Mouse (Mus musculus) hindbrain, embryonic 10.5 days (tissue): Measurements from ENCODE around the gene Nmur1. TPM values are rescaled to one million over a fixed set of nuclear protein-coding genes. Genes with fewer than 3 reads are reported as not detected.

Experiments
- DNase-seq: peaks from one replicate; pipeline ENCODE4 v3.0.0-alpha.2; 2017; ENCODE audit warnings: low spot score
- H3K27ac ChIP-seq: fragments of 300-500 bp; sonication (generic); 2 replicates; pipeline ENCODE4 v1.5.1; 2016; ENCODE audit warnings: mild to moderate bottlenecking, moderate library complexity
- H3K27me3 ChIP-seq: fragments of 300-500 bp; sonication (generic); 2 replicates; pipeline ENCODE4 v1.6.1; 2016; ENCODE audit warnings: mild to moderate bottlenecking; ENCODE audit not compliant: poor library complexity, insufficient read depth, severe bottlenecking
- H3K36me3 ChIP-seq: fragments of 300-500 bp; sonication (generic); 2 replicates; pipeline ENCODE4 v1.6.1; 2016; ENCODE audit warnings: mild to moderate bottlenecking, moderate library complexity
- H3K4me1 ChIP-seq: fragments of 300-500 bp; sonication (generic); replicated peaks from 2 replicates; pipeline ENCODE4 v1.6.1; 2016; ENCODE audit warnings: mild to moderate bottlenecking
- H3K4me3 ChIP-seq: fragments of 300-500 bp; sonication (generic); 2 replicates; pipeline ENCODE4 v1.5.1; 2016; ENCODE audit warnings: mild to moderate bottlenecking, moderate library complexity
- H3K9me3 ChIP-seq: fragments of 300-500 bp; sonication (generic); 2 replicates; pipeline ENCODE4 v1.6.1; 2016; ENCODE audit warnings: mild to moderate bottlenecking, moderate library complexity
- WGBS: fragments of 180-500 bp; shearing (Covaris S2); methylation state at CpG from one replicate; pipeline ENCODE4 v1.1.7; 2016; 5-methylcytosine and 5-hydroxymethylcytosine counted together
- polyA plus RNA-seq: library from polyadenylated mRNA; unstranded; fragments of >200 nt; fragmentation: Nextera tagmentation; extraction: Ambion mirVana; gene quantifications from 2 replicates; pipeline ENCODE4 v1.2.1, GENCODE M21; 2016

Nmur1 gene
- polyA plus RNA-seq, 1 experiment from 2014 or later, result 0.12 TPM

DNA sequence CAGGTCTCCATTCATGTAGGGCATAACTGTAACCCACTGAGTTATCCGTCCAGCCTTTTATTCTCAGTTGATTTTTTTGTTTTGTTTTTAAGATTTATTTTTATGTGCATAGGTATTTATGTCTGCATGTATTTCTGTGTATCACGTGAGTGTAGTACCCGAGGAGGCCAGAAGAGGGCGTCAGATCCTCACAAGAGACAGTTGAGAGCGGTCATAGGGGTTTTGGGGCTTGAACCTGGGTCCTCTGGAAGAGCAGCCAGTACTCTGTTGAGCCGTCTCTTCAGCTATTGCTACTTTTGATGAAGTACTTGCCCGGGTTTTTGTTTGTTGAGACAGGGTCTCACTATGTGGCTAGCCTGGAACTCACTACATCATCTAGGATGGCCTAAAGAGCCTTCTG lies 30.1 kb downstream of the Nmur1 start:
- no peak overlapping the region for H3K27ac ChIP-seq
- DNase-seq, result no peak

DNA sequence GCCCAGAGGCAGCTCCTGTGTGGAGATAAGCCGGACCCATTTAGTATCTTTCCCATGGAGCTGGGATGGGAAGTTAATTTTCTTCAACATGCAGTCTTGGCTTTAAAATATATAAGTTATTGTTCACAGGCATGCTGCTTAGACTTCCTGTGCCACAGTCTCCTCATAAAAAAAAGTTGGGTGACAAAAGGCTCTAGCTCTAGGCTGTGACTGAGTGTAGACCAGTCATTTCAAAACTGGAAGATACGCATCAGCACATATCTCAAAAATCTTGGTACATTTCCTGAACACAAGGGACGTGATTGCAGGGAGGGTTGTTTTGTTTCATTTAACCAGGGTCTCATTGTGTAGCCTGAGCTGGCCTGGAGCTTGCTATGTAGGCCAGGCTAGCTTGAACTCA lies 31.8 kb downstream of the Nmur1 start:
- H3K9me3 ChIP-seq, result no peaks in the 10 kb centered on the region
- no peak overlapping the region for H3K4me3 ChIP-seq
- WGBS, result 94% methylated on average over 3 of the region's 3 CpGs
- H3K27me3 ChIP-seq, result no peaks in the 10 kb centered on the region
- no peak overlapping the region for H3K27ac ChIP-seq
- no peak for DNase-seq
- peaks cover 9% of the 10 kb centered on the region; the same call in 1 of the 2 replicates for H3K4me1 ChIP-seq
- H3K36me3 ChIP-seq, result no peaks in the 10 kb centered on the region

More for the DNA sequence above, 30.1 kb downstream of the Nmur1 start:
- Histone ChIP-seq H3K9me3 (no peaks in the 10 kb centered on the region), H3K36me3 (no peaks in the 10 kb centered on the region), H3K4me1 (peaks cover 9% of the 10 kb centered on the region; the same call in 1 of the 2 replicates), H3K4me3 (no peak overlapping the region), H3K27me3 (no peaks in the 10 kb centered on the region)
- 73% methylated on average over 7 of the region's 7 CpGs for WGBS

DNA sequence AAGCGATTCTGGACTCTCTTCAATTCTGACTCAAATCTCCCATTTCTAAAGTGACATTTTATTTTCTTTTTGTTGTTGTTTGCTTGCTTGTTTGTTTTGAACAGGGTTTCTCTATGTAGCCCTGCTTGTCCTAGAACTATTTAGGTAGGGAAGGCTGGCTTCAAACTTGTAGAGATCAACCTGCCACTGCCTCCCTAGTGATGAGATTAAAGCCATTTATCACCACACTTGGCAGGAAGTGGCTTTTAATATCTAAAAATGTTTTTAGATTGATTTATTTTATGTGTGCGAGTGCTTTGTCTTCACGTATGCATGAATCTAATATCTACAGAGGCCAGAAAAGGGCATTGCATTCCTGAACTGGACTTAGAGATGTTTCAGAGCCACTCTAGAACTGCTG lies 32.8 kb downstream of the Nmur1 start:
- DNase-seq, result no peak

DNA sequence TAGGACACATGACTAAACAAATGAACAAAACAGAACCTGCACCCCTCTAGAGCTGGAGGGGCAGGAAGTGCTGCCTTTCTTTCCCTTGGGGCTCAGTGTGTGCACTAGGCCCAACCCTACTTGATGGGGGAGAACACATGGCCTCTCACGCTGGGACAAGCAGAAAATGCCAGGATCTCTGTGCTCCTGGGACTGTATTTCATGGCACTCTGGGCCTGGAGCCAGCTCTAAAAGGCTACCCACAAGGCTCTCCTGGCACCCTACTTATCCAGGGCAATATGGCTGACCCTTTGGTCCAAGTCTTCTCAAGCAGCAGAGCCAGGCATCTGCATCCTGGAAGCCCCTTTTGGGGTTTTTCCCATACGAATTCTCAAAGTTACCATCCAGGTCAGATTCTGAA lies 34.6 kb downstream of the Nmur1 start:
- H3K27ac ChIP-seq, result no peak overlapping the region
- no peaks in the 10 kb centered on the region; the same call in 1 of the 2 replicates for H3K4me1 ChIP-seq
- 69% methylated on average over 2 of the region's 2 CpGs for WGBS
- H3K9me3 ChIP-seq, result no peaks in the 10 kb centered on the region
- no peak overlapping the region for H3K4me3 ChIP-seq
- H3K36me3 ChIP-seq, result no peaks in the 10 kb centered on the region
- no peaks in the 10 kb centered on the region; the same call in 1 of the 2 replicates for H3K27me3 ChIP-seq
- DNase-seq, result no peak

More for the DNA sequence above, 32.8 kb downstream of the Nmur1 start:
- no peaks in the 10 kb centered on the region for H3K9me3 ChIP-seq
- H3K36me3 ChIP-seq, result no peaks in the 10 kb centered on the region
- no peaks in the 10 kb centered on the region for H3K27me3 ChIP-seq
- H3K4me3 ChIP-seq, result no peak overlapping the region
- peaks cover 9% of the 10 kb centered on the region; the same call in 1 of the 2 replicates for H3K4me1 ChIP-seq
- H3K27ac ChIP-seq, result no peak overlapping the region
- WGBS, result 90% methylated on average over 3 of the region's 3 CpGs

DNA sequence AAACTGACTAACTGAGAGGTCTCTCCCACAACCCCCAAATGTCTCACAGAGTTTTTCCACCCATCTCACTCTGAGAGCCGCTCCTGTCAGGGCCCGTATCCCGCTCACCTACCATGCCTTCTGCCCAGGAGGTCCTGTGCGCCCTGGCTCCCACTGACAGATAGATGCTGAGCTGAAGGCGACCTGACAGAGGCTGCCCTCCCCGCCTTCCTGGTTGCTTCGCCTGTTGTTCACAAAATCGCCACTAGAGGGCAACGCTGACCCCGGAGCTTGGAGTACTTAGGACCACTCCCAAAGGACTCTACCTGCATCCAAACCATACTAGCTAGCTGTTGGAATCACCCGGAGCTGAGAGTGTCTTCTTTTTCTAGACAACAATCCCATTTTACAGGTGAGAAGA lies 36.8 kb downstream of the Nmur1 start:
- no peak overlapping the region for H3K4me3 ChIP-seq
- H3K27me3 ChIP-seq, result no peaks in the 10 kb centered on the region; the same call in 1 of the 2 replicates
- H3K36me3 ChIP-seq, result no peaks in the 10 kb centered on the region
- WGBS, result 6% methylated on average over 11 of the region's 11 CpGs
- H3K27ac ChIP-seq, result no peak overlapping the region
- no peaks in the 10 kb centered on the region; the same call in 1 of the 2 replicates for H3K4me1 ChIP-seq
- peak; percentile 80 for DNase-seq
- H3K9me3 ChIP-seq, result no peaks in the 10 kb centered on the region

DNA sequence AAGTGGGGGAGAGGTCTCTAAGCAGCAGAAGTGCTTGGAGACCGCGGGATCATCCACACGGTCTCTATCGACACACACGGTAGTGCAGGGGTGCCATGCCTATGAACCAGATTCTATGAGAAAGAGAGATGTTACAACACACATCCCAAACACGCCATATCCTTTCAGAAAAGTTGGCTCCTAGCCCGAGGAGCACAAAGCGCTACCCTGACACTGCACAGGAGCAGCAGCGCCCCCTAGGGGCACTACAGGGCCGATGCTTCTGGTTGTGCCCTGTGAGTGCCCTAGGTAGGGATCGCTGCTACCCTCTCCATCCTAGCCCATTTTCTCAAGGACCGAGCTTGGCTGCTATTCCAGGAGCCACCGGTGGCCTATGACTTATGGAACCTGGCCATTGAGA lies 45.0 kb downstream of the Nmur1 start:
- peak overlapping the region; percentile 54; the same call in 1 of the 2 replicates for H3K27ac ChIP-seq
- no peaks in the 10 kb centered on the region for H3K9me3 ChIP-seq
- WGBS, result 36% methylated on average over 13 of the region's 13 CpGs
- no peaks in the 10 kb centered on the region for H3K27me3 ChIP-seq
- no peaks in the 10 kb centered on the region for H3K36me3 ChIP-seq
- DNase-seq, result peak; percentile 54
- H3K4me3 ChIP-seq, result peak overlapping the region; percentile 20; the same call in 1 of the 2 replicates
- H3K4me1 ChIP-seq, result peaks cover 15% of the 10 kb centered on the region; the same call in 1 of the 2 replicates

DNA sequence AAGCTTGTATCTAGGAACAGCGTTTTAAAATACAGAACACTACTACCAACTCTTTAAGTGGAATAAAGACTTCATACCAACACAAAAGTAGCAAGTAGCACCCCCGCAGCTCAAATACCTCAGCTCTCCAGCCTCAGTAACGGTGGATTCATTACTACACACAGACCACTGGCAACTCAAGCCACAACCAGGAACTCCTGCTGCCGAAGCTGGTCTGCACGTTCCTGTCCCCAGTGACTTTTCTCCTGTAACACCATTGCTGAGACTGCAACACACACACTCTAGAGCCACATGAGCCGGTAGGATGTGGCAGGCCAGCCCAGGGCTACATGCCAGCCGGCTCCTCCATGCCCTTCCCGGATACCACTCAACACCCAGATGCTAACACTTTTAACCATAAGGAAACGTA lies 46.9 kb downstream of the Nmur1 start:
- Histone ChIP-seq H3K4me1 (peaks cover 15% of the 10 kb centered on the region; the same call in 1 of the 2 replicates), H3K27ac (no peak overlapping the region)
- 82% methylated on average over 9 of the region's 9 CpGs for WGBS

DNA sequence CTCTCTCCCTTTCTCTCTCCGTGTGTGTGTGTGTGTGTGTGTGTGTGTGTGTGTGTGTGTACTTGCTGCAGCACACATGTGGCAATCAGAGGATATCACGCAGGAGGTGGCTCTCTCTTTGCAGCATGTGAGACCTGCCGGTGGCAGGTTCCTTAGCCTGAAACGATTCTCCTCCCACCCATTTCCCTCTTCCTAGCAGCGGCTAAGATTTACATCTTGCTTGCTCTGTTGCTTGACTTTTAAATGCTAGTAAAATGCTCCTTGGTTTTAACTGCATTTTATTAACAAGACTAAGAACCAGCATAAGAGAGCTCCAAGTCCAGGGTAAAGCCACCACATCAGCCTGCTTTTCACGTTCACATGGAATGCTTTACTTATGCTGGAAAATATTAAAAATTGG lies 47.4 kb downstream of the Nmur1 start:
- Histone ChIP-seq H3K4me1 (peaks cover 15% of the 10 kb centered on the region; the same call in 1 of the 2 replicates), H3K36me3 (no peaks in the 10 kb centered on the region), H3K27ac (no peak overlapping the region), H3K27me3 (no peaks in the 10 kb centered on the region), H3K9me3 (no peaks in the 10 kb centered on the region), H3K4me3 (no peak overlapping the region)
- WGBS, result 79% methylated on average over 6 of the region's 6 CpGs
- DNase-seq, result no peak

More for the DNA sequence above, 46.9 kb downstream of the Nmur1 start:
- no peak overlapping the region for H3K4me3 ChIP-seq
- DNase-seq, result no peak
- no peaks in the 10 kb centered on the region for H3K9me3 ChIP-seq
- H3K36me3 ChIP-seq, result no peaks in the 10 kb centered on the region
- no peaks in the 10 kb centered on the region for H3K27me3 ChIP-seq

DNA sequence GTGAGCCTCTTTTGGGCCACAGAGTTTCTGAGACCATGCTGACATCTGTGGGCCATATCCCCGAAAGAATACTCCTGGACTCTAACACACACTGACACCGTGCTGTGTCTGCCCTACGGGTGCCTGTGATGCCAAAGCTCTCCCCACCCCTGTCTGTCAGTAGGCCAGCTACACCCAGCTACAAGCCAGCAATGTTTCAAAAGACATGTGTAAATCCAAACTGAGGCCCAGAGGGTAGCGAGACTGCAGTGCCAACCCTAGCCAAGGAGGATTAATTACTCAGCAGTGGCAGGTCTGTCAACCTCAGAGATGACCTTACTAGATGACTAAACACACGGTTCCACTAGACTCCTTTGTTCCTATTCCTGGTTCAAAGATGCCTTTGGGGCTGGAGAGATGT lies 49.7 kb downstream of the Nmur1 start:
- H3K27me3 ChIP-seq, result no peaks in the 10 kb centered on the region
- no peak overlapping the region for H3K4me3 ChIP-seq
- H3K36me3 ChIP-seq, result no peaks in the 10 kb centered on the region
- no peak overlapping the region for H3K27ac ChIP-seq
- no peak for DNase-seq
- WGBS, result 90% methylated on average over 5 of the region's 5 CpGs
- no peaks in the 10 kb centered on the region for H3K9me3 ChIP-seq
- H3K4me1 ChIP-seq, result peaks cover 15% of the 10 kb centered on the region; the same call in 1 of the 2 replicates

DNA sequence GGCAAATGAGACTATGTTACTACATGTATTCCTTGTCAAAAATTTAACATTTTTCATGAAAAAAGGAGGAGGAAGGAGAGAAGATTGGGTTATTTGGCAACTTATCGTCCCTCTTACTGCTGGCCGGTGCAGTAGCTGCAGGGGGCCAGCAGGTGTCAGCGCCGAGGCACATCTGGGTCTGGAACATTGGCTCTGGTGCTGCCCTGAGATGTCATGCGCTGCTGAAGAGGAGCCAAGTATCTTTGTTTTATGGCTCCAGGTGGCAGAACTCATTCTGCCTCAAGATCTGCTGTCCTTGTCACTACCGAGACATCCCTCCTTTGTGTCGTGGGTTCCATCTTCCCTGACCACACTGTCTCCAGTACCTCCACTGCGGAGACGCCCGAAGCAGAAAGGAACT lies 54.0 kb downstream of the Nmur1 start:
- H3K4me3 ChIP-seq, result no peak overlapping the region
- H3K9me3 ChIP-seq, result no peaks in the 10 kb centered on the region
- H3K27ac ChIP-seq, result no peak overlapping the region
- no peaks in the 10 kb centered on the region for H3K27me3 ChIP-seq
- H3K4me1 ChIP-seq, result no peaks in the 10 kb centered on the region
- DNase-seq, result peak; percentile 46
- H3K36me3 ChIP-seq, result no peaks in the 10 kb centered on the region
- WGBS, result 58% methylated on average over 10 of the region's 10 CpGs

DNA sequence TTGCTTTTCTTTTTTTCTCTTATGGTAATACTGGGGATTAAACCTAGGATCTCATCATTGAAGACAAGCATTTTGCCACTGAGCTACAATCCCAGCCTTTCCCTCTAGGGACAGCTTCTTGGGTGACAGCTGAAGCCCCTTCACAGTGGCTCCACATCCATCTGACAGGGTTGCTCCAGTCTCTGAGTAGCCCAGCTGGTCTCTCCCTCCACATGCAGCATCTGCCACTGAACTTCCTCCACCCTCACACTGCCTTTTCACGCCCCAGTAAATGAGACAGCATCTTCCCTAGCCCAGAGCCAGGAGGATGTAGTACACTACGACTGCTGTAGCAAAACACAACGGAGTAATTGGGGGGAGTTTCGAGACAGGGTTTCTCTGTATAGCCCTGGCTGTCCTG lies 57.9 kb downstream of the Nmur1 start:
- Histone ChIP-seq H3K27ac (no peak overlapping the region), H3K27me3 (no peaks in the 10 kb centered on the region), H3K36me3 (no peaks in the 10 kb centered on the region), H3K4me1 (no peaks in the 10 kb centered on the region; the same call in 1 of the 2 replicates), H3K9me3 (no peaks in the 10 kb centered on the region), H3K4me3 (no peak overlapping the region)
- no peak for DNase-seq
- WGBS, result 82% methylated on average over 4 of the region's 4 CpGs

DNA sequence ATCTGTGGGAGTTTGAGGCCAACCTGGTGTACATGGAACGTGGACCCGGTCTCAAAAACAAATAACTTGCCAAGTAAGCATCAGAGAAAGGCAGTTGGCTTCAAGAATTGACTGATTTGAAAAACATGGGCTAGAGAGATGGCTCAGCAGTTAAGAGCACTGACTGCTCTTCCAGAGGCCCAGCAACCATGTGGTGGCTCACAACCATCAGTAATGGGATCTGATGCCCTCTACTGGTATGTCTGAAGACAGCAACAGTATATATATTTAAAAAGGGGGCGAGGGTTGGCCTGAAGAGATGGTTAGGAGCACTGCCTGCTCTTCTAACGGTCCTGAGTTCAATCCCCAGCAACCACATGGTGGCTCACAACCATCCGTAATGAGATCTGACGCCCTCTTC lies 62.4 kb downstream of the Nmur1 start:
- Histone ChIP-seq H3K27ac (no peak overlapping the region), H3K4me1 (peaks cover 16% of the 10 kb centered on the region), H3K27me3 (no peaks in the 10 kb centered on the region), H3K9me3 (no peaks in the 10 kb centered on the region), H3K4me3 (no peak overlapping the region), H3K36me3 (no peaks in the 10 kb centered on the region)
- DNase-seq, result peak; percentile 42
- WGBS, result 13% methylated on average over 6 of the region's 6 CpGs

DNA sequence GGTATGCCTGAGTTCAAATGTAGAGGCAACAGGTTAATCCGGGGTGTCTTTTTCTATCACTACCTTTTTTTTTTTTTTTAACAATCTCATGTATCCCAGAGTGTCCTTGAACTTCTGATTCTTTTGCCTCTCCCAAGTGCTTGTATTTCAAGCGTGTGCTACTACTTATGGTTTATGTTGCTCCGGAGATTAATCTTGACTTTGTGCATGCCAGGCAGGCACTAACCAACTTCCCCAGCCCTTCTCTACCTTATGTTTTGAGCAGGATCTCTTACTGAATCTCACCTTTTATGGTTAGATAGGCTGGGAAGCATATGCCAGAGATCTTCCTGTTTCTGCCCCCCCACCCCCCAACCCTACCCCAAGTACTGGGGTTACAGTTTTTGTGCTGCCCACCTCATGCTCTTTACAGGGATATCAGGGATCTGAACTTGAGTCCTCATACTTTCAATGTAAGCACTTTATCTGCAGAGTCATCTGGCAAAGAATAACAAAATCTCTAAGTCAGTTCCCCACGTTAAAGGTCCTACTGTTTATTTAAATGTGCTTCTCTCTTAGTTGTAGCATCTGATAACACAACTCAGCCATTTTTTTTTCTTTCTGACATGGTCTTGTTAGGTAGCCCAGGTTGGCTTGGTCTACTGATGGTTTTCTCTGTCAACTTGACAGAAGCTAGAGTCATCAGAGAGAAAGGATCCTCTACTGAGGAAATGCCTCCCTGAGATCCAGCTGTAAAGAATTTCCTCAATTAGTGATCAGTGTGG lies 64.0 kb downstream of the Nmur1 start:
- peaks cover 25% of the 10 kb centered on the region for H3K4me1 ChIP-seq
- WGBS, result 94% methylated on average over 4 of the region's 4 CpGs
- no peaks in the 10 kb centered on the region for H3K9me3 ChIP-seq
- H3K36me3 ChIP-seq, result peaks cover 10% of the 10 kb centered on the region
- DNase-seq, result no peak
- no peak overlapping the region for H3K27ac ChIP-seq
- H3K4me3 ChIP-seq, result no peak overlapping the region
- no peaks in the 10 kb centered on the region for H3K27me3 ChIP-seq
